Mouse (Mus musculus) layer of hippocampus, postnatal 25 days (tissue): ENCODE results near the gene Gm47289. TPM values are rescaled to one million over a fixed set of nuclear protein-coding genes. Genes with fewer than 3 reads are reported as not detected.

Experiments
- DNase-seq, 2 experiments: peaks; one replicate each; pipeline ENCODE4 v3.0.0; 2022; ENCODE audit warnings: mixed read lengths in 2 of 2, low spot score in 1 of 2; ENCODE audit errors: extremely low spot score in 1 of 2
- total RNA-seq, 2 experiments: library from RNA; stranded (reverse); gene quantifications; 2 replicates each; pipeline ENCODE4 v1.2.3; 2021

Gene Gm47289
- total RNA-seq, 2 experiments from 2014 or later, result not detected

- DNase-seq, result peak; percentile 46 to 78
These were observed 2.4 kb upstream of the Gm47289 start, which contains the start of gene Acaa1b for GRCm38 (mm10) chr9:119156278-119157201. Gene Acaa1b, minus strand, starts transcription at chr9:119157093.

- DNase-seq, result no peak
These were observed 1.7 kb downstream of the Gm47289 start for GRCm38 (mm10) chr9:119160689-119161088.

GRCm38 (mm10) chr9:119164743-119165142 is 5.8 kb downstream of the Gm47289 start:
- DNase-seq, result no peak

GRCm38 (mm10) chr9:119165548-119165947 is 6.6 kb downstream of the Gm47289 start:
- no peak for DNase-seq

- DNase-seq, result no peak
These were observed 8.6 kb downstream of the Gm47289 start for GRCm38 (mm10) chr9:119167608-119168007.

- no peak for DNase-seq
These were observed 20.3 kb downstream of the Gm47289 start for GRCm38 (mm10) chr9:119179292-119179691.

- no peak for DNase-seq
These were observed 22.3 kb downstream of the Gm47289 start for GRCm38 (mm10) chr9:119181241-119181728.

- peak in 1 of 2 experiments; percentile 48 for DNase-seq
These were observed 33.4 kb downstream of the Gm47289 start for GRCm38 (mm10) chr9:119192202-119192990.

GRCm38 (mm10) chr9:119199151-119199861 is 40.3 kb downstream of the Gm47289 start:
- no peak for DNase-seq

GRCm38 (mm10) chr9:119201653-119202052 is 42.7 kb downstream of the Gm47289 start:
- DNase-seq, result no peak

- DNase-seq, result no peak
These were observed 44.7 kb downstream of the Gm47289 start for GRCm38 (mm10) chr9:119203617-119204016.

- no peak for DNase-seq
These were observed 46.8 kb downstream of the Gm47289 start for GRCm38 (mm10) chr9:119205756-119206155.

GRCm38 (mm10) chr9:119206666-119207065 is 47.7 kb downstream of the Gm47289 start:
- DNase-seq, result no peak

- no peak for DNase-seq
These were observed 48.2 kb downstream of the Gm47289 start for GRCm38 (mm10) chr9:119207113-119207512.

GRCm38 (mm10) chr9:119208998-119209397 is 50.0 kb downstream of the Gm47289 start, which contains the start of gene Slc22a13:
Gene Slc22a13, minus strand, starts transcription at chr9:119209098.
- no peak for DNase-seq

Other genes with a start within 250 kb of the Gm47289 start
- 10 to 100 TPM; 23.7 to 24.4 TPM for gene Ctdspl, start 232.7 kb upstream of the Gm47289 start, total RNA-seq
- gene Vill, start 106.4 kb upstream of the Gm47289 start, total RNA-seq, result 1 to 10 TPM; 1.0 to 1.1 TPM
- gene Plcd1, start 65.7 kb upstream of the Gm47289 start, total RNA-seq, result 10 to 100 TPM in 1 of 2 experiments, 1 to 10 TPM in 1; 7.8 to 11.4 TPM
- gene Dlec1, start 56.7 kb upstream of the Gm47289 start, total RNA-seq, result 1 to 10 TPM; 2.1 to 2.4 TPM
- gene Acaa1b, start 2.1 kb upstream of the Gm47289 start, total RNA-seq, result 1 to 10 TPM; 1.4 to 1.5 TPM
- gene Slc22a13, start 49.9 kb downstream of the Gm47289 start, total RNA-seq, result not detected
- 10 to 100 TPM; 24.8 to 31.6 TPM for gene Oxsr1, start 163.3 kb downstream of the Gm47289 start, total RNA-seq
- 10 to 100 TPM; 71.8 to 72.9 TPM for gene Acaa1a, start 180.5 kb downstream of the Gm47289 start, total RNA-seq
- gene Myd88, start 182.2 kb downstream of the Gm47289 start, total RNA-seq, result 1 to 10 TPM; 6.3 to 7.4 TPM
- 1 to 10 TPM; 3.3 to 5.0 TPM for gene Xylb, start 198.2 kb downstream of the Gm47289 start, total RNA-seq
- not detected for gene Slc22a14, start 206.4 kb downstream of the Gm47289 start, total RNA-seq
- 10 to 100 TPM; 10.5 to 12.2 TPM for gene Acvr2b, start 243.0 kb downstream of the Gm47289 start, total RNA-seq